Mouse (Mus musculus): ENCODE measurements at regions not wholly inside any gene's neighbourhood (a gene's known extent, or its start where the extent isn't known, plus 50 kb on each side); places are given as distances from the start of the nearest gene placed in this dataset.
A peak's percentile ranks its signal among the peaks of the same experiment; 100 is the strongest.

DNA sequence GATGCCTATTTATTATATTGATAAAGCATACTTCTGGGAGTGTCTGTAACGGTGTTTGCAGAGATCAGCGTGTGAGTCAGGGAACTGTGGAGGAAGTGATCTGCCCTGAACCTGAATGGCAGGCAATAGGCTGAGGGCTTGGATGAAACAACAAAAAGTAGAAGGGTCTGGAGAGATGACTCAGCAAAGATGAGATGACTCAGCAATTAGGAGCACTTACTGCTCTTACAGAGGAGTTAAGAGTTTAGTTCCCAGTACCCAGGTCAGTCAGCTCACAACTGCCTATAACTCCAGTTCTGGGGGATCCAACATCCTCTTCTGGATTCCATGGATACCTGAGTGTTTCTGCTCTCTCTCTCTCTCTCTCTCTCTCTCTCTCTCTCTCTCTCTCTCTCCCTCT, 277.6 kb downstream of the 3100002H09Rik start:
- no peak overlapping the region for H3K27ac ChIP-seq (ENCODE audit: low read length)
- ATAC-seq, result no peak
- H3K4me2 ChIP-seq (ENCODE audit: low read length), result no peak overlapping the region
- no peaks in the 10 kb centered on the region for H3K27me3 ChIP-seq (ENCODE audit: control insufficient read depth, insufficient read depth, low read depth, low read length)
- H3K4me3 ChIP-seq (ENCODE audit: low read depth, low read length), result no peak overlapping the region
- H3K9ac ChIP-seq (ENCODE audit: low read depth, low read length), result no peak overlapping the region
- H3K9me3 ChIP-seq (replicated peaks; ENCODE audit: control insufficient read depth, low read length, poor library complexity, severe bottlenecking), result peaks cover 5% of the 10 kb centered on the region; the same call in 1 of the 2 replicates
- H3K4me1 ChIP-seq (ENCODE audit: control insufficient read depth, insufficient read depth, low read length), result no peaks in the 10 kb centered on the region
- H3K36me3 ChIP-seq (ENCODE audit: control insufficient read depth, insufficient read depth, low read length), result no peaks in the 10 kb centered on the region
- WGBS, result 92% methylated on average over 2 of the region's 2 CpGs

GRCm38 (mm10) chr4:124332416-124332815, 278.2 kb downstream of the 3100002H09Rik start:
- 88% methylated on average over 12 of the region's 12 CpGs for WGBS
- H3K4me3 ChIP-seq (ENCODE audit: low read depth, low read length), result no peak overlapping the region
- H3K36me3 ChIP-seq (ENCODE audit: control insufficient read depth, insufficient read depth, low read length), result no peaks in the 10 kb centered on the region
- H3K9ac ChIP-seq (ENCODE audit: low read depth, low read length), result no peak overlapping the region
- H3K9me3 ChIP-seq (replicated peaks; ENCODE audit: control insufficient read depth, low read length, poor library complexity, severe bottlenecking), result peaks cover 5% of the 10 kb centered on the region; the same call in 1 of the 2 replicates
- no peaks in the 10 kb centered on the region for H3K27me3 ChIP-seq (ENCODE audit: control insufficient read depth, insufficient read depth, low read depth, low read length)
- H3K4me1 ChIP-seq (ENCODE audit: control insufficient read depth, insufficient read depth, low read length), result no peaks in the 10 kb centered on the region
- no peak overlapping the region for H3K27ac ChIP-seq (ENCODE audit: low read length)
- H3K4me2 ChIP-seq (ENCODE audit: low read length), result no peak overlapping the region
- ATAC-seq, result no peak

- H3K4me2 ChIP-seq (ENCODE audit: low read length), result no peak overlapping the region
- 13% methylated on average over 15 of the region's 15 CpGs for WGBS
- peak; percentile 48; the same call in 1 of the 2 replicates for ATAC-seq
Observed at GRCm38 (mm10) chr4:124329107-124329771, 281.4 kb downstream of the 3100002H09Rik start.

DNA sequence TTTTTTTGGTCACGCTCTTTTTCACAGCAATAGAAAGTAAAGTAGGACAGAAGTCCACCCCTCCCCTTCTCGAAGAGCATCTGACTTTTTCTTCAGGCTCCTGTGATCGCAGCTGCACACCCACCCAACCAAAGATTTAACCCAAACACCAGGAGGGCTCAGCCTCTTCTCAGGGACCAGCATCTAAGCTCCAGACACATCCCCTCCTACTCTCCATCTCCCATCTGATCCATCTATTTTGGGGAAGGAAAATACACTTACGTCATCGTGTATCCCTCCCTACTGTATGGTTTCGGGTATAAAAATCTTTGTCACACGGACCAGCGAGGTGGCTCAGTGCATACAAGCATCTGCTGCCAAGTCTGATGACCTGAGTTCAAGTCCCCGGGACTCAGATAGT, 284.3 kb downstream of the 3100002H09Rik start:
- Histone ChIP-seq H3K4me3 (ENCODE audit: low read depth, low read length) (no peak overlapping the region), H3K4me2 (ENCODE audit: low read length) (no peak overlapping the region), H3K9me3 (replicated peaks; ENCODE audit: control insufficient read depth, low read length, poor library complexity, severe bottlenecking) (no peaks in the 10 kb centered on the region), H3K27me3 (ENCODE audit: control insufficient read depth, insufficient read depth, low read depth, low read length) (no peaks in the 10 kb centered on the region), H3K4me1 (ENCODE audit: control insufficient read depth, insufficient read depth, low read length) (no peaks in the 10 kb centered on the region), H3K27ac (ENCODE audit: low read length) (no peak overlapping the region), H3K9ac (ENCODE audit: low read depth, low read length) (no peak overlapping the region), H3K36me3 (ENCODE audit: control insufficient read depth, insufficient read depth, low read length) (no peaks in the 10 kb centered on the region)
- WGBS, result 93% methylated on average over 9 of the region's 9 CpGs
- no peak for ATAC-seq

More at GRCm38 (mm10) chr4:124329107-124329771, 281.4 kb downstream of the 3100002H09Rik start:
- Histone ChIP-seq H3K9me3 (replicated peaks; ENCODE audit: control insufficient read depth, low read length, poor library complexity, severe bottlenecking) (no peaks in the 10 kb centered on the region), H3K4me1 (ENCODE audit: control insufficient read depth, insufficient read depth, low read length) (no peaks in the 10 kb centered on the region), H3K9ac (ENCODE audit: low read depth, low read length) (no peak overlapping the region), H3K27me3 (ENCODE audit: control insufficient read depth, insufficient read depth, low read depth, low read length) (no peaks in the 10 kb centered on the region), H3K4me3 (ENCODE audit: low read depth, low read length) (no peak overlapping the region), H3K27ac (ENCODE audit: low read length) (no peak overlapping the region), H3K36me3 (ENCODE audit: control insufficient read depth, insufficient read depth, low read length) (no peaks in the 10 kb centered on the region)

DNA sequence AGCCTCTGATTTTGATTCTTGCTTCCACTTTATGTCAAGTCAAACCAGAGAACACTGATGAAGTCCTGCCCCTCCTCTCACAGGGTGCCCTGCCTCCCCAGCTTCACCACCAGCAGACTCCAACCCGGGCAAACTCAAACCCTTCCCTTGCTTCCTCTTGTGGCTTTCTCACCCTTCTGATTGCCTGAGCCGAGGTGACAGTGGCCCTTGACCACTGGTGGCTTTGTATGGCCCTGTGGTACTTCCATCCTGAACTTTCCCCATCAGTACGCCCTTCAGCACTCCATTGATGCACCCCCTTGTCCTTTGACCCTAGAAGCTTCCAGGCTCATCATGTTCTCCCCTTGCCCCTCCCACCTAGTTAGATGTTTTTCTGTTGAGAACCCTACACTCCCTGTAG, 287.0 kb downstream of the 3100002H09Rik start:
- Histone ChIP-seq H3K27ac (ENCODE audit: low read length) (no peak overlapping the region), H3K4me1 (ENCODE audit: control insufficient read depth, insufficient read depth, low read length) (no peaks in the 10 kb centered on the region), H3K9me3 (replicated peaks; ENCODE audit: control insufficient read depth, low read length, poor library complexity, severe bottlenecking) (no peaks in the 10 kb centered on the region), H3K9ac (ENCODE audit: low read depth, low read length) (no peak overlapping the region), H3K27me3 (ENCODE audit: control insufficient read depth, insufficient read depth, low read depth, low read length) (no peaks in the 10 kb centered on the region), H3K4me2 (ENCODE audit: low read length) (no peak overlapping the region), H3K4me3 (ENCODE audit: low read depth, low read length) (no peak overlapping the region), H3K36me3 (ENCODE audit: control insufficient read depth, insufficient read depth, low read length) (no peaks in the 10 kb centered on the region)
- no peak for ATAC-seq
- WGBS, result 72% methylated on average over 3 of the region's 3 CpGs

DNA sequence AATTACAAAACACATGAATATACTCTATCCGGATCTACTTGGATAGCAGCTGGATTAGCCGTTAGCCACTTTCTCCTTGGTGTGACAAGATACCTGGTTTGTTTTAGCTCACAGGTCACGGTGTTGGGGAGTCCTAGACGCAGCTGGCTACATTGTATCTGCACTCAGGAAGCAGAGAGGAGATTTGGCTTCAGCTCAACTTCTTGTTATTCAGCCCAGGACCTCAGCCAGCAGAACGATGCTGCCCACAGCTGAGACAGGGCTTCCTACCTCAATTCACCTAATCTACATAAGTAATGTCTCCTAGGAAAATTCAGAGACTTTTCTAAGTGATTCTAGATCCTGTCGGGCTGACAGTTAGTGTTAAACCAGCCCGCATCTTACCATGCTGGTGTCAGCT, 289.4 kb downstream of the 3100002H09Rik start:
- H3K4me1 ChIP-seq (ENCODE audit: control insufficient read depth, insufficient read depth, low read length), result no peaks in the 10 kb centered on the region
- H3K4me2 ChIP-seq (ENCODE audit: low read length), result no peak overlapping the region
- no peaks in the 10 kb centered on the region; the same call in none of the 2 replicates for H3K27me3 ChIP-seq (ENCODE audit: control insufficient read depth, insufficient read depth, low read depth, low read length)
- no peak overlapping the region for H3K27ac ChIP-seq (ENCODE audit: low read length)
- H3K4me3 ChIP-seq (ENCODE audit: low read depth, low read length), result no peak overlapping the region
- H3K9me3 ChIP-seq (replicated peaks; ENCODE audit: control insufficient read depth, low read length, poor library complexity, severe bottlenecking), result no peaks in the 10 kb centered on the region
- 55% methylated on average over 7 of the region's 7 CpGs for WGBS
- no peak for ATAC-seq
- no peak overlapping the region for H3K9ac ChIP-seq (ENCODE audit: low read depth, low read length)
- H3K36me3 ChIP-seq (ENCODE audit: control insufficient read depth, insufficient read depth, low read length), result no peaks in the 10 kb centered on the region

DNA sequence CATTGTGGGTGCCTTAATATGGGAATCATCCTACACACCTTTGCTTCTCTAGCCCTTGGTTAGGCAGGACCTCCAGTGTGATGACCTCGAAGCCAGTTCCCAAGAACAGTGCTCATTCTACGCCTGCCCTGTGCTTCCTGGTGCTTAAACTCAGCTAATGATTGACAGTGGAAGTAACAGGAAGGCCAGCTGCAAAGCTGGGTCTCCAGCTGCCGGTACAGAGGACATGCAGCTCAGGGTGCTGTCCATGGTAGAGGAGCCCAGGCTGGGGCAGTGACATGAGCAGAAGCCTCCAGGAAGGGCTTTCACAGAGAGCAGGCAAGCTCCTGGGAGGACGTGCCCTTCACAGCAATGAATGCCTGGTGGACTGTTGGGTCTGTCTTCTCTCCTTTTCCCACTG, 293.6 kb downstream of the 3100002H09Rik start:
- Histone ChIP-seq H3K4me3 (ENCODE audit: low read depth, low read length) (no peak overlapping the region), H3K4me2 (ENCODE audit: low read length) (no peak overlapping the region), H3K9me3 (replicated peaks; ENCODE audit: control insufficient read depth, low read length, poor library complexity, severe bottlenecking) (no peaks in the 10 kb centered on the region), H3K27me3 (ENCODE audit: control insufficient read depth, insufficient read depth, low read depth, low read length) (no peaks in the 10 kb centered on the region; the same call in none of the 2 replicates), H3K9ac (ENCODE audit: low read depth, low read length) (no peak overlapping the region), H3K4me1 (ENCODE audit: control insufficient read depth, insufficient read depth, low read length) (no peaks in the 10 kb centered on the region), H3K27ac (ENCODE audit: low read length) (no peak overlapping the region), H3K36me3 (ENCODE audit: control insufficient read depth, insufficient read depth, low read length) (no peaks in the 10 kb centered on the region)
- no peak for ATAC-seq
- WGBS, result 38% methylated on average over 4 of the region's 4 CpGs

GRCm38 (mm10) chr4:124311657-124312056, 298.9 kb downstream of the 3100002H09Rik start:
- Histone ChIP-seq H3K9ac (ENCODE audit: low read depth, low read length) (no peak overlapping the region), H3K27ac (ENCODE audit: low read length) (no peak overlapping the region), H3K36me3 (ENCODE audit: control insufficient read depth, insufficient read depth, low read length) (no peaks in the 10 kb centered on the region), H3K4me3 (ENCODE audit: low read depth, low read length) (no peak overlapping the region), H3K9me3 (replicated peaks; ENCODE audit: control insufficient read depth, low read length, poor library complexity, severe bottlenecking) (no peaks in the 10 kb centered on the region), H3K27me3 (ENCODE audit: control insufficient read depth, insufficient read depth, low read depth, low read length) (no peaks in the 10 kb centered on the region), H3K4me1 (ENCODE audit: control insufficient read depth, insufficient read depth, low read length) (no peaks in the 10 kb centered on the region), H3K4me2 (ENCODE audit: low read length) (no peak overlapping the region)
- WGBS, result 80% methylated on average over 5 of the region's 5 CpGs
- no peak for ATAC-seq

DNA sequence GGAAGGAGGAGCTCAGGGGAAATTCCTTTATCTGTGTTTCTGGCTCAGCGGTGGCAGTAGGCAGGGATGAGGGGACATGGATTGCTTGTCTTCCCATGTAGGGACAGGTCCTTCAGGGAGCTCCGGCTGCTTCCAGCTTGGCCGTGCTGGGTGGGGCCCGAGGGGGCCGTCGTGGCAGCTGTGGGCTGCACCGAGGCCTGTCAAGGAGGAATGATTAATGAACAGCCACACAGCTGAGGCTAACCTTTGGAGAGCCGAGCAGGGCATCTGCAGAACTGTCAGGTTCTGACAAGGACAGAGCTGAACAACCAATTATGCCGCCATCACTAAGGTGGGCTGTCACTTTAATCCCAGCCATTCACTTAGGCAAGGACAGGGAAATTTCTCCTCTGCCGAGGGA, 300.0 kb downstream of the 3100002H09Rik start:
- no peak overlapping the region for H3K4me2 ChIP-seq (ENCODE audit: low read length)
- peak overlapping the region; percentile 31; the same call in 1 of the 2 replicates for H3K27ac ChIP-seq (ENCODE audit: low read length)
- H3K4me1 ChIP-seq (ENCODE audit: control insufficient read depth, insufficient read depth, low read length), result no peaks in the 10 kb centered on the region
- 0 out of 2 replicates have a peak, but pooled peaks have one; percentile 28 for ATAC-seq
- 18% methylated on average over 10 of the region's 10 CpGs for WGBS
- H3K9ac ChIP-seq (ENCODE audit: low read depth, low read length), result no peak overlapping the region
- H3K27me3 ChIP-seq (ENCODE audit: control insufficient read depth, insufficient read depth, low read depth, low read length), result no peaks in the 10 kb centered on the region
- no peaks in the 10 kb centered on the region for H3K36me3 ChIP-seq (ENCODE audit: control insufficient read depth, insufficient read depth, low read length)
- H3K9me3 ChIP-seq (replicated peaks; ENCODE audit: control insufficient read depth, low read length, poor library complexity, severe bottlenecking), result no peaks in the 10 kb centered on the region
- H3K4me3 ChIP-seq (ENCODE audit: low read depth, low read length), result no peak overlapping the region

Data from midbrain, embryonic 16.5 days (tissue).